Mouse (Mus musculus) heart, postnatal 0 days (tissue): Measurements from ENCODE around the gene Ncs1. TPM values are rescaled to one million over a fixed set of nuclear protein-coding genes. Genes with fewer than 3 reads are reported as not detected.
A peak's percentile ranks its signal among the peaks of the same experiment; 100 is the strongest.

ENCODE experiments used
- ATAC-seq: fragments of 200-750 bp; cut with Nextera tagmentation; 2 replicates; pipeline ENCODE4 v1.8.0; 2017; ENCODE audit warnings: low read depth, moderate number of reproducible peaks, moderate library complexity; ENCODE audit not compliant: insufficient read depth
- DNase-seq: peaks from one replicate; pipeline ENCODE4 v3.0.0-alpha.2; 2016; ENCODE audit warnings: low spot score
- H3K27ac ChIP-seq: fragments of 300-500 bp; sonication (generic); 2 replicates; pipeline ENCODE4 v1.5.1; 2014; ENCODE audit warnings: low read depth, mild to moderate bottlenecking
- H3K27me3 ChIP-seq: fragments of 300-500 bp; sonication (generic); 2 replicates; pipeline ENCODE4 v1.6.1; 2014; ENCODE audit warnings: low read length, mixed read lengths; ENCODE audit not compliant: control insufficient read depth, insufficient read depth
- H3K36me3 ChIP-seq: fragments of 300-500 bp; sonication (generic); replicated peaks from 2 replicates; pipeline ENCODE4 v1.6.1; 2014; ENCODE audit warnings: low read length, mixed read lengths; ENCODE audit not compliant: control insufficient read depth, insufficient read depth
- H3K4me1 ChIP-seq: fragments of 300-500 bp; sonication (generic); 2 replicates; pipeline ENCODE4 v1.6.1; 2014; ENCODE audit warnings: antibody characterized with exemption; ENCODE audit not compliant: control insufficient read depth, insufficient read depth
- H3K4me2 ChIP-seq: fragments of 300-500 bp; sonication (generic); 2 replicates; pipeline ENCODE4 v1.6.1; 2014; ENCODE audit warnings: low read depth, mild to moderate bottlenecking, low read length, moderate library complexity
- H3K4me3 ChIP-seq: fragments of 300-500 bp; sonication (generic); 2 replicates; pipeline ENCODE4 v1.5.1; 2014; ENCODE audit warnings: low read depth, low read length
- H3K9ac ChIP-seq: fragments of 300-500 bp; sonication (generic); replicated peaks from 2 replicates; pipeline ENCODE4 v1.6.1; 2014; ENCODE audit warnings: low read depth, low read length, mixed read lengths
- H3K9me3 ChIP-seq: fragments of 300-500 bp; sonication (generic); replicated peaks from 2 replicates; pipeline ENCODE4 v1.6.1; 2016; ENCODE audit warnings: low read length; ENCODE audit not compliant: control insufficient read depth
- CTCF ChIP-seq: IDR thresholded peaks from 2 replicates; pipeline ENCODE4 v1.5.1; 2016; ENCODE audit warnings: antibody characterized with exemption, control low read depth, low read depth
- EP300 ChIP-seq: IDR thresholded peaks from 2 replicates; pipeline ENCODE4 v1.6.1; 2016; ENCODE audit warnings: antibody characterized with exemption, low read depth
- WGBS: fragments of 180-500 bp; shearing (Covaris S2); extraction: QIAGEN DNeasy Blood & Tissue Kit; methylation state at CpG from one replicate; pipeline ENCODE4 v1.1.7; 2014; 5-methylcytosine and 5-hydroxymethylcytosine counted together
- polyA plus RNA-seq: library from polyadenylated mRNA; unstranded; fragments of >200 nt; fragmentation: Nextera tagmentation; extraction: Ambion mirVana; gene quantifications from 2 replicates; pipeline ENCODE4 v1.2.1, GENCODE M21; 2015
- total RNA-seq: library from RNA; depleted of rRNA; stranded (reverse); fragments of >200 nt; gene quantifications from 2 replicates; pipeline ENCODE4 v1.2.3, GENCODE M21; 2014; ENCODE audit warnings: low replicate concordance

Gene Ncs1
- total and polyA plus RNA-seq, 2 experiments from 2014 or later, result 18.6 to 31.4 TPM

GRCm38 (mm10) chr2:31296395-31296794 lies 50.8 kb downstream of the Ncs1 start:
- ATAC-seq, result no peak
- Histone ChIP-seq H3K4me1 (peaks cover 4% of the 10 kb centered on the region), H3K36me3 (peaks cover 13% of the 10 kb centered on the region; the same call in 1 of the 2 replicates), H3K4me3 (no peak overlapping the region), H3K9me3 (no peaks in the 10 kb centered on the region), H3K27me3 (no peaks in the 10 kb centered on the region), H3K27ac (no peak overlapping the region), H3K9ac (no peak overlapping the region), H3K4me2 (no peak overlapping the region)
- TF ChIP-seq CTCF (no peak), EP300 (no peak)
- no peak for DNase-seq
- 81% methylated on average over 6 of the region's 6 CpGs for WGBS

GRCm38 (mm10) chr2:31297602-31298268 lies 52.1 kb downstream of the Ncs1 start:
- Histone ChIP-seq H3K4me2 (peak overlapping the region; percentile 63), H3K9me3 (no peaks in the 10 kb centered on the region), H3K27me3 (no peaks in the 10 kb centered on the region), H3K4me3 (peak overlapping the region; percentile 52), H3K27ac (no peak overlapping the region), H3K36me3 (peaks cover 8% of the 10 kb centered on the region; the same call in 1 of the 2 replicates), H3K4me1 (peaks cover 4% of the 10 kb centered on the region), H3K9ac (peak overlapping the region; percentile 6; the same call in 1 of the 2 replicates)
- TF ChIP-seq EP300, result no peak
- no peak for TF ChIP-seq CTCF
- peak; percentile 68 for DNase-seq
- 5% methylated on average over 17 of the region's 17 CpGs for WGBS
- peak; percentile 90 for ATAC-seq

- H3K4me3 ChIP-seq, result peak overlapping the region; percentile 52; the same call in 1 of the 2 replicates
- H3K4me2 ChIP-seq, result peak overlapping the region; percentile 63
- DNase-seq (no peak), ATAC-seq (no peak)
- no peaks in the 10 kb centered on the region for H3K9me3 ChIP-seq
- H3K4me1 ChIP-seq, result peaks cover 4% of the 10 kb centered on the region
- TF ChIP-seq EP300, result no peak
- TF ChIP-seq CTCF, result no peak
- H3K27ac ChIP-seq, result no peak overlapping the region
- no peaks in the 10 kb centered on the region for H3K27me3 ChIP-seq
- no peaks in the 10 kb centered on the region for H3K36me3 ChIP-seq
- WGBS, result 35% methylated on average over 4 of the region's 4 CpGs
- H3K9ac ChIP-seq, result no peak overlapping the region
Observed at GRCm38 (mm10) chr2:31298814-31299213, 53.2 kb downstream of the Ncs1 start.

DNA sequence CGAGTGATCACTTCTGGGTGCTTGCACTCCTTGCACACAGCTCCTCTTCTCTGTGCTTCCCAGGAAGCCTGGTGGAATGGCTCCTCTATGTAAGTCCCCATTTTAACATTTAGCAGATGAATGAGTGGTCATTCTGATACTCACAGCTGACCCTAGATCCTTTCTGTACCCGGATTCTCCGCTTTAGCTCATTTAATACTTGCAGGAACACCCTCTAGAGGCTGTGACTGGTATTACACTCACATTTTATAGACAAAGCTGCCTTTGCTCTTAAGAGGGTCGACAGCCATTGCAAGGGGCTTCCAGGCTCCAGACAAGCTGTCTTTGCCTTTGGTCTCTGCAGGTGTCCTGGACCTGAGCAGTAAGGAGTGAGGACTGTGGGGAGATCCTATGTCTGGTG lies 53.6 kb downstream of the Ncs1 start:
- H3K4me2 ChIP-seq, result peak overlapping the region; percentile 13; the same call in 1 of the 2 replicates
- no peak overlapping the region for H3K27ac ChIP-seq
- TF ChIP-seq CTCF (peak; percentile 67), EP300 (no peak)
- no peak for ATAC-seq
- H3K9me3 ChIP-seq, result no peaks in the 10 kb centered on the region
- 17% methylated on average over 4 of the region's 4 CpGs for WGBS
- peak; percentile 39 for DNase-seq
- no peaks in the 10 kb centered on the region for H3K27me3 ChIP-seq
- no peak overlapping the region for H3K9ac ChIP-seq
- H3K4me3 ChIP-seq, result no peak overlapping the region
- H3K4me1 ChIP-seq, result peaks cover 4% of the 10 kb centered on the region
- H3K36me3 ChIP-seq, result no peaks in the 10 kb centered on the region

DNA sequence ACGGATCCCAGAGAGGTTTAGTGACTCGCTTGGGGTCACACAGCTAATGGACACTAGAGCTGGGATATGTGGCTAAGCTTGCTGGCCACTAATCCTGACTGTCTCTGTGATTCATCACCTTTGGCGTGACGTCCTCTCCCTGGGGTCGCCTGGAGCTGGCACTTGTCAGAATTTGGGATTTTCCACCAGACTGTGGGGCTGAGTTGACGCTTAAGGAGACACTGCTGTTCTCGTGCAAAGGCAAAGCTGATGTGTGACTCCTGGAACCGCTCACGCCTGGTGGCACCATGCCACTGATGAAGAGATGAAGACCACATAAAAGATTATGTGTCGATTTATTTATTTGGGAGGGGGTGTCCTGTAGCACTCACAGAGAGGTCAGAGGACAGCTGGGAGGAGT lies 54.4 kb downstream of the Ncs1 start:
- no peak overlapping the region for H3K4me2 ChIP-seq
- WGBS, result 72% methylated on average over 10 of the region's 10 CpGs
- H3K4me1 ChIP-seq, result peaks cover 4% of the 10 kb centered on the region
- H3K9ac ChIP-seq, result no peak overlapping the region
- DNase-seq (no peak), ATAC-seq (no peak)
- H3K27ac ChIP-seq, result no peak overlapping the region
- H3K9me3 ChIP-seq, result no peaks in the 10 kb centered on the region
- no peaks in the 10 kb centered on the region for H3K36me3 ChIP-seq
- TF ChIP-seq CTCF, result no peak
- H3K4me3 ChIP-seq, result no peak overlapping the region
- H3K27me3 ChIP-seq, result no peaks in the 10 kb centered on the region

- no peaks in the 10 kb centered on the region for H3K27me3 ChIP-seq
- no peak for ATAC-seq
- H3K9me3 ChIP-seq, result no peaks in the 10 kb centered on the region
- H3K4me2 ChIP-seq, result no peak overlapping the region
- no peak overlapping the region for H3K4me3 ChIP-seq
- no peak overlapping the region for H3K9ac ChIP-seq
- H3K36me3 ChIP-seq, result no peaks in the 10 kb centered on the region
- no peak overlapping the region for H3K27ac ChIP-seq
- peaks cover 3% of the 10 kb centered on the region for H3K4me1 ChIP-seq
- DNase-seq, result no peak
- TF ChIP-seq EP300 (no peak), CTCF (no peak)
- 67% methylated on average over 9 of the region's 9 CpGs for WGBS
Observed at GRCm38 (mm10) chr2:31303177-31303576, 57.6 kb downstream of the Ncs1 start.
